Mouse (Mus musculus) kidney, adult 18-20 months (tissue): Measurements from ENCODE around the gene Tanc1.

ENCODE experiments used
- DNase-seq: peaks from one replicate; pipeline ENCODE4 v3.0.0; 2021

The Tanc1 gene

GRCm38 (mm10) chr2:59613474-59614019 lies 1.7 kb downstream of the Tanc1 start:
- DNase-seq, result no peak

- no peak for DNase-seq
Observed at GRCm38 (mm10) chr2:59616890-59617289, 5.0 kb downstream of the Tanc1 start.

DNA sequence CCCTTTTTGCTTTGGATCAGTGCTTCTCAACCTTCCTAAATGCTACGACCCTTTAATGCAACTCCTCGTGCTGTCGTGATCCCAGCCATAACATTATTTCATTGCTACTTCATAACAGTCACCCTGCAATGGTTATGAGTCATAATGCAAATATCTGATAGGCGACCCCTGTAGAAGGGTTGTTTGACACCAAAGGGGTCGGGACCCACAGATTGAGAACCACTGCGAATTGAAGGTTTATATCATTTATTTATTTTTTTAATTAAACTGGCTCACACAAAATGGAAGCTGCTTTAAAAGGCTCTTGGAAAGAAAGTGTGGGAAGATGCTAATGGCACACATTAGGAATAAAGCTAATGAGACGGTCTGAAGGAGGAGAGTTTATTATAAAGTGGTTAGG lies 7.2 kb downstream of the Tanc1 start:
- DNase-seq, result no peak

- no peak for DNase-seq
Observed at GRCm38 (mm10) chr2:59620601-59621000, 8.8 kb downstream of the Tanc1 start.

GRCm38 (mm10) chr2:59622514-59623139 lies 10.8 kb downstream of the Tanc1 start:
- no peak for DNase-seq

GRCm38 (mm10) chr2:59623858-59624257 lies 12.0 kb downstream of the Tanc1 start:
- DNase-seq, result no peak

- DNase-seq, result no peak
Observed at GRCm38 (mm10) chr2:59625416-59625815, 13.6 kb downstream of the Tanc1 start.

DNA sequence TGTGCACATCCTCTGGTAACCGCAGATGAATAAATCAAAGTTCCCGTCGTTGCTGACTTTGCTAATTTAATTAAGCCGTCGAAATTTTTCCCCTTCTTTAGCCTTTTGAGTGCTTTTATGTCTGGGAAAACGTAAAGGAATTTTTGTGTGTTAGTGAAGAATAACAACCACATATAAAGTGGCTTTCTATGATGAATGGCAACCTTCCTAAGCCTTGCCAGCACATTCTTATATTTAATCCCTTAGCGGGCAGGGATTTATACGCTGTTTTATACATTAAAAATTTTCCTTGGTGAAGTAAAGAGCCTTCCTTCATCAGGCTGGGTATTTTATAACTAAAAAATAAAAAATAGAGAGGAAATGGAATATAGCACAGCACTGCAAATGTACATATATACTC lies 14.1 kb downstream of the Tanc1 start:
- no peak for DNase-seq

DNA sequence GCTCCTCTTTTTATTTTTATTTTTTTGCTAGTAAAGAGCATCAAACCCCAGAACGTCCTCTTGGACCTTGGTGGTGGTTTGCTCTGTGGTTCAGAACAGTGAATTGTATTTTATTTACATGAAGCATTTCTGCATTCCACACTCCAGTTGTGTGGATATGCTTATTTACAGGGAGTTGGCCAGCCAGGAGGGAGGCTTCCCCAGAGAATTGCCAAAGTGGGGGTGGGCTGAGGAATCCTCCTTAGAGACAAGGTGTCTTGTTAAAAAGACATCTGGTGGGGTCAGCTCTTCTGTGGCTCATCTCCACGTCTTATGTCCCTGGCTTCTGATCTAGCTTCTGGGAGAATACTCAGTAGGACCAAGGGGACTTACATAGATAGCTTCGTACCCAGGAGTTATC lies 14.6 kb downstream of the Tanc1 start:
- DNase-seq, result no peak

DNA sequence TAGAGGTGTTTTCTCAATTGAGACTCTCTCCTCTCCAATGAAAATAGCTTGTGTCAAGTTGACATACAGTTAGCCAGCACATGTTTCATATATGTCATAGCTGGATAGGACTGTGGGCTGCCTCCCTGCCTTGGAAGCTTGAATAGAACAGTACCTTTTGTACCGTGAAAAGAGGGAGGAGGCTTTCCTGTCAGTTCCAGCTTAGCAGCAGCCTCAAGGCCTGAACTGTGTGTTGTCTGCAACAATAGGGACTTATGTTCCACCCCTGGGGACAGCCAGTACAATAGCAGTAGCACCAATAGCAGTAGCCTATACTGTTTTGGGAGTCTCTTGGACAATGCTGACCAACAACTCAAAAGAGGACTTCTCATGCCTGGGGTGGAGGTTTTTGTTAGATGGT lies 15.7 kb downstream of the Tanc1 start:
- DNase-seq, result no peak

GRCm38 (mm10) chr2:59628057-59628901 lies 16.4 kb downstream of the Tanc1 start:
- peak; percentile 52 for DNase-seq

- no peak for DNase-seq
Observed at GRCm38 (mm10) chr2:59629829-59630228, 18.0 kb downstream of the Tanc1 start.

DNA sequence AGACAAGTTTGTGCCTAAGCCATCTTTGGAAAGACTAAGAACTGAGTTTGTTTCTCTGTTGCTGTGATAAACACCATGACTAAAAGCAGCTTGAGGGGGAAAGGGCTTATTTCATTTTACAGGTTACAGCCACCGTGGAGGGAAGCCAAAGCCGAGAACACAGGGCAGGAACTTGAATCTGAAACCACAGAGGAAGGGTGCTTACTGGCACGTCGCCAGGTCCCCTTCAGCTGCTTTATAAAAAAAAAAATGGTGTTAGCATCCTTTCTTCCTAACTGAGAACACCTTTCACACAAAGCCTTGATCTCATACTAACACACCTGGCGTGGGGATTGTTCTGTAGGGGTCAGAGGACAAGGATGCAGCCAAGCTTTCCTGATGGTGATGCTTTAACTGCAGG lies 19.6 kb downstream of the Tanc1 start:
- DNase-seq, result no peak

DNA sequence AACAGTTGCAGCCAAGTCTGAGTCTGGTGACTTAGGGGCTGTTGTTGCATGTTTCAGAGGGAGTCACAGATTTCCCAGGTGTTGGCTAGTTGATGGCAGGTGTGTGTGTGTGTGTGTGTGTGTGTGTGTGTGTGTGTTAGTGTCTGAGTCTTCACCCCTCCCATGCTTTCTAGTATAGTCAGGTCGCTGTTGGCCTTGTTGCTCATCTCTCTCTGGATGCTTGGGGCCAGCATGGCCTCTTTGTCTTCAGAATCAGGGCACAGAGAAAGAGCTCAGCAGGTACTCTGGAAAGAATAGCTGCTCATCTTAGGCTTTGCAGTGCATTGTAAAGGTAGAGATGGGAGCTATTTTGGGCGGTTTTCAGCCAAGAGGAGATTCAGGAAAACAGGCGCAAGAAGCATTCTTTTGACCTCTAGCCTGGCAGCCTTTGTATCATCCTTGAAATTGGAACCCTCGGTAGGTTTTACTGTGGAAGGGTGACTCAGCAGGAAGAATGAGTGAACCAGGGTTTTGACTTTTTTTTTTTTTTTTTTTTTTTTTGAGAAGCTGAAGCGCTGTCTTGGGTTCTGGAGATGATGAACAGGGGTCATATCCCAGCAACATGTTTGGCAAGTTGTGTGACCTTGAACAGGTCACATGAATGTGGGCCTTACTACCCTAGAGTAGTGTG lies 22.1 kb downstream of the Tanc1 start:
- DNase-seq, result no peak

GRCm38 (mm10) chr2:59637040-59637785 lies 25.4 kb downstream of the Tanc1 start:
- no peak for DNase-seq

GRCm38 (mm10) chr2:59642722-59643121 lies 30.9 kb downstream of the Tanc1 start:
- no peak for DNase-seq

GRCm38 (mm10) chr2:59644816-59645215 lies 33.0 kb downstream of the Tanc1 start:
- DNase-seq, result no peak

DNA sequence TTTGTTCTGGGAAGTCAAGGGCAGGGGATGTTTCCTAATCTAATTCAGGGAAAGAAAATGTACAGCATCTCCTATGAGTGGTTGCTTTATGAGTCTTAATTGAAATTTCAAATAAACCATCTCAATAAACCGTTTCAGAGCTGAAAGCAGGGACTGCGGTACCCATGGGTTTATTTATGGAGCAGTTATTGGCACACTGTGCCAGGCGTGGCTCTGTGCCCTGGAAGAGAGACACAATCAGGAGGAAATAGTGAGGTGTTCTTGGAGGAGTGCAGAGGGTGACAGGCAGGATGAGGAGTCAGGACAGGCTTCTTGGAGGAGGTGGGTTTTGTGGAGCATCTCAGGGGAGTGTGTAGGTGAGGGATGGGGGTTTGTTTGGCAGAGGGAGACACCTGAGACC lies 33.7 kb downstream of the Tanc1 start:
- DNase-seq, result no peak

- DNase-seq, result no peak
Observed at GRCm38 (mm10) chr2:59646740-59647390, 35.0 kb downstream of the Tanc1 start.

- no peak for DNase-seq
Observed at GRCm38 (mm10) chr2:59648444-59648843, 36.6 kb downstream of the Tanc1 start.

GRCm38 (mm10) chr2:59651801-59652200 lies 40.0 kb downstream of the Tanc1 start:
- no peak for DNase-seq

GRCm38 (mm10) chr2:59652702-59653101 lies 40.9 kb downstream of the Tanc1 start:
- no peak for DNase-seq
